Mouse (Mus musculus) heart, adult 10 weeks (tissue): ENCODE results near the gene Gc. TPM values are rescaled to one million over a fixed set of nuclear protein-coding genes. Genes with fewer than 3 reads are reported as not detected.

Experiments used
- polyA plus RNA-seq: library from polyadenylated mRNA; stranded (reverse); fragments of 350-450 nt; fragmentation: Illumina TruSeq; extraction: RNeasy Lipid Tissue Mini Kit (QIAGEN cat#74804); gene quantifications from one replicate; pipeline ENCODE4 v1.2.3, GENCODE M21; 2014; ENCODE audit warnings: low read depth, low replicate concordance

Gc gene
- polyA plus RNA-seq, result 6.8 TPM

GRCm38 (mm10) chr5:89457554-89458062 is at the start of gene Gc:
Gene Gc (minus strand): TSS chr5:89457898.

Other genes starting within 250 kb of the Gc start
- not detected for gene Npffr2, start 69.5 kb upstream of the Gc start, polyA plus RNA-seq